Mouse (Mus musculus) granulocyte monocyte progenitor cell, adult 5-6 weeks (primary cell): ENCODE measurements at regions not wholly inside any gene's neighbourhood (a gene's known extent, or its start where the extent isn't known, plus 50 kb on each side); places are given as distances from the start of the nearest gene placed in this dataset.

Source experiments
- ATAC-seq: replicated peaks from 2 replicates; pipeline ENCODE4 v1.8.0; 2016; ENCODE audit warnings: mild to moderate bottlenecking, moderate TSS enrichment, inconsistent platforms; ENCODE audit not compliant: poor library complexity, severe bottlenecking

DNA sequence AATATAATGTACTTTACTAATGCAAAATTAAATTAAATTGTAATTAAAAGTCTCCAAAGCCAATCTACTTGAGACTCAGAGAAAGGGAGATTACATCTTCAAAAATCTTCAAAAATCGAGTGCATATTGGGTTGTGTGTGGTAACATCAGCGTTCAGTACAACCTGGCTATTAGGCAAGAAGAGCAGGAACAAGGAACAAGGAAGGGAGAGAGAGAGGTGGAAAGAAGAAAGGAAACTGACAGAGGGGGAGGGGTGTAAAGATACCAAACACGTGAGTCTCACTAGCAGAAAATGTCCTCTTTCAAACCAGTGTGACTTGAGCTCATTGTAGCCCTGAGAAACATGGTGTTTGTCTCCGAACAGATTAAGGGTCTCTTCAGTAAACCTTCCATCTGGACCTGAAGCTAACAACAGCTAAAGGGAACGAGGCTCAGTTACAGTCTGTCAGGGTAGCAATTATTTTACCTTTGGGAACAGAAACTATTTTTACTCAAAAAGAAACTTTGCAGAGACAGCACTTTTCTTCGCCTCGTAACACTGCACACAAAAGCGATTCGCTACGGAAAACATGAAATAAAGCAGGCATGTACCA is 67.5 kb upstream of the Cited2 start:
- ATAC-seq = peak; percentile 83

DNA sequence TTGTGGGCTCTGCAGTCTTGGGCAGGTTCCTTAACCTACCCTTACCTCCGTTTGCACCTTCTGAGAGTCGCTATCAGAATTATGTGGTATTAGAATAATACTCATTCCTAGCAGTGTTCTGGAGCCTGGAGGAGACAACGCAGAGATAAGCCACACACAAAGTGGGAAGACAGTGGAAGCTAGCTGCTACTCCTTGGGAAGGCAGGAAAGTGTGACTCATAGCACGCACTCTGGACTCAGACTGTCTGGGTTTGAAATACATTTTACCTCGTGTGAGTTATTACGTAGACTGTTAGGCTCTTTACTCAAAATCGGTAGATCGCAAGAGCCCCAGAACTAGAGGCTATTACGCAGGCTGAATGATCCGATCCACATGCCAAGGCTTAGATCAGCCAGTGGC is 66.7 kb upstream of the Cited2 start:
- ATAC-seq = no peak

DNA sequence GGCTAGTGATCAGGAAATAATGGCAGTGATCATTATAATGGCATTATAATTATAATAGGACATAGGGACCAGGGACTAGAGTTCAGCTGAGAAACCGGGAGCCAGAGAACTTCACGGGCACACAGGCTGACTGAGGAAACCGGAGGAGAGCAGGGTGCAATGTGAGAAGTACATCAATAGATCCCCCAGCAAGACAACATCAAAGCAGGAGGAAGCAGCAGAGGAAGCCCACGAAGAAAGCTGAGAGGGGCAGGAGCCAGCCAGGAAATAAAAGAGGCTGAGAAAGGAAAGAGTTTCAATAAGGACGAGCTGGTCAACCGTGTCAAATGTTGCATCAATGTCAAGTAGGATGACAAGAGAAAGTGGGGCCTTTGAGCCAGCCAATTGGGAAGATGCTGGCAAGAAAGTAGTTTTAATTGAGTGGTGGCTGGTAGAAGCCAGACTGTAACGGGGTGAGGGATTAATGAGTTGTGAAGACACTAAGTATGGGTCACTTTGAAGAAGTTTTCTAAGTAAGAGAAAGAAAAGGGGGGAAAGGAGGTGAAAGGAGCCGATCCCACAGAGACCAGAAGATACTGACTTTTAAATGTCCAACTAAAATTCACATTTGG is 66.0 kb upstream of the Cited2 start:
- no peak for ATAC-seq

DNA sequence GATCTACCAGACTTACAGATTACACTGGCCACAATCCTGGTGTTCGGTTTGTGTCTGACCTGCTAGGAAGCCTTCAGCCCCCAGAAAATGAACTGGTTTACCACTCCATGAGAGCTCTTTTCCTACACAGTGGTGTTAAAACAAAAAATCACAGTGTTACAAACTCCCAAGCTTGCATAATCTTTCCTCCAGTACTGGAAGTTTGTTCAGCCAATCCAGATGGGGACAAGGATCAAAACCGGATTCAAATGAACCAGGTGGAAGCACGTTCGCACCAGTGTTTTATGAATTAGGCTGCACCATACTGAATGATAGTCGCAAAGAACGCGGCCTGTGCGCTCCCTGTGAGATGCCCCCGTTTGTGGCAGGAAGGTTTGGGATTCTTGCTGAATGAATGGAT is 63.4 kb upstream of the Cited2 start:
- ATAC-seq = no peak

DNA sequence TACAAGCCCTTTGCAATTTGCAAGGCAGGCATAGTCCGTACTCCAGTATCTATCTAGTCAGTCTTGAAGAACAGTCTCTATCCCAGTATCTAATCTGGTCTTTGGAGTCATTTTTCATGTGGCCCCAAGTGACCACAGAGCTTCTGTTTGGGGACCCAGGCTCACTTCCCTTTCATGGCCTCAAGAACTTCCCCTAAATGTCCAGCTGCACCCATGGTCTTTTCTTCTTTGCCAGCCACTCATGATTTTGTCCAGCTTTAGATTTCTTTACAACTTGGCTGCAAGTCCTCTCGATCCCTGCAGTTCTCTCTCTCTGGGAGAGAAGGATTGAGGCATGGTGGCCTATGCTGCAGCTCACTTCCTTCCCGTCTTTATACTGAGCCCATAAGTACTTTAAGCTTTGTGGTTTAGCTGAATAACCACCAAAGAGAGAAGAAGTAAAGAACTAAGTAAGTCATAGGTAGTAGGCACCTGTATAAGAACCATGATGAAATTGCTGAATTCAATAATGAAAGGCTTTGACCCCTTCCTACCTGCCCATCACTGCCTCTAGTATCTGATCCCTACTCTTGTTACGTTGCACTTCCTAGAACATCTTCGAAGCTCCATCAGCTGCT is 62.1 kb upstream of the Cited2 start:
- peak; percentile 94 for ATAC-seq

DNA sequence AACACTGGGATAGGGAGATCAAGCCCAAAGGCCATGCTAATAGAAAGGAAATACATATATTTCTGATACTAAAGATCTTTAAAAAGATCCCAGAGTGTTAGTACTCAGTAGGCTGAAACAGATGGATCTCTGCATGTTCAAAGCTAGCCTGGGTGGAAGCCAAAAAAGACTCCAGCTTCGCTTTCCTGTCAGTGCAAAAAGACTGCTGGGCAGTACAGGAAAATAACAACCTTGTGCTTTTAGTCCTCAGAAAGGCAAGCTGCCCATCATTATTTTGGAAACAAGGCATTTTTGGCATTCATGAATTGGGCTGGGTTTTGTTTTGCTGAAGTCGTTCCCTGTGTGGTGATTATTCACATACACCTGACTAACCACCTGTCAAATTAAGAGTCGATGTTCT is 56.9 kb upstream of the Cited2 start:
- ATAC-seq = no peak

DNA sequence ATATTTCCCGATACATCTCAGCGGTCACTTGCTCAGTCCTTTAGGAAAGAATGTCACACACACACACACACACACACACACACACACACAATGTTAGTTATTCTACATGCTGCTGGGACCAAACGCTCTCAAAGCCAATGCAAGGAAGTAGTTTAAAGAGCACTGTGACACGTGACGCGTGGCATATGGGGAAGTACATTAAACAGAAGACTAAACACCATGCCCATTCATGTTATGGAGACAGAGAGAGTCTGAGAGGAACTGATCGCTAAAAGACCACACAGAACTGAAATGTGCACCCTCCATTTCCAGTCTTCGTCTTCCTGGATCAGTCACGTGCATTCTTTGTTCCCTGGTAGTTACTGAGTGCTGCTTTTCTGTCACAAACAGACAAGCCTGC is 53.6 kb upstream of the Cited2 start:
- ATAC-seq = peak; percentile 98
